Mouse (Mus musculus) leukemia stem cell, adult 10-12 weeks (primary cell): ENCODE measurements around the gene 4933417A18Rik. TPM values are rescaled to one million over a fixed set of nuclear protein-coding genes. Genes with fewer than 3 reads are reported as not detected.

Source experiments
- polyA plus RNA-seq: library from polyadenylated mRNA; stranded (reverse); fragments of >175 nt; gene quantifications from 2 replicates; pipeline ENCODE4 v1.2.3, GENCODE M21; 2012; ENCODE audit warnings: low replicate concordance

The 4933417A18Rik gene
- not detected in 2 replicates for polyA plus RNA-seq

DNA sequence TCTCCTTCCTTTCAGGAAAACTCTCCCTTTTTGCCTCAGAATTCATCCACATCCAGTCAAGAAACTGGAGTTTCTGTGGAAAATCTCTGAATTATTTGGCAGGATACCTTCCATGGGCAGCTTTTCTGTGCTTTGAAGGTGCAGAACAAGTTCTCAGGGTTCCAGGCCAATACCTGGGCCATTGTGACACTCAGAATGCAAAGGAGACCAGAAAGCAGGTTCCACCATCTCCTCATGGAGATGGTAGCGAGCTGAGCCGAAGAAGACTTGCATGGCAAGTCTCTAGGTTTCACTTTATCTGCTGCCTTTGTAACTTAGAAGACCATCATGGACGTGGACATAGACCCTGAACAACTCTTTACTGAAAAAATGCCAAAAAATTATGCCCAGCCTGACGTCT, at the start of gene 4933417A18Rik, which contains the start of gene Fam217a:
4933417A18Rik (plus strand) TSS at position 200 of the 400 bp plus-strand sequence.
Fam217a (minus strand) TSS at position 101 of the 400 bp plus-strand sequence.

DNA sequence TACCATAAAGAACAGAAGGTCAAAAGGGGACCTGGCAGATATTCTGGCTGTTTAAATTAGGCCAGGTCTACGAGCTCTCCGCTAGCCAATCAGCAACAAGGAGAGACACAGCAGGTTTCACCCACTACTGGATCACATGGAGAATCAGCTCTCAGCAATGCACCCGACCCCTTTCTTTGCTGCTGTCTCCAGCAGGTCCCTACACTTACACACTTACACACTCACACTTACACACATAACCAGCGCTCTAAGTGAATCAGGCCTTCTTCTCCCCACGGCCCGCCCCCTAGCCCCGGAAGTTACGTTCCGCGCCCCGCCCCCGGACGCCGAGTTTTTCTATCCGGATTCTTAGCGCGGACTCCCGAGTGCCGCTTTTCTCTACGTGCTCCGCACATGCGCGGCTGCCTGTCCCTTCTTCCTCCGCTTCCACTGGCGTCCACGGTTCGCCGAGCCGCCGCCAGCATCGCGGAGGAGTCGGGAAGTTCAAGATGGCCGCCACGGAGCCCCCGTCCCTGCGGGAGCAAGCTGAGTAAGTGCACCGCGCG, 49.0 kb upstream of the 4933417A18Rik start, which contains the start of gene Prpf4b:
Prpf4b (plus strand) TSS at position 137 of the 545 bp plus-strand sequence.

DNA sequence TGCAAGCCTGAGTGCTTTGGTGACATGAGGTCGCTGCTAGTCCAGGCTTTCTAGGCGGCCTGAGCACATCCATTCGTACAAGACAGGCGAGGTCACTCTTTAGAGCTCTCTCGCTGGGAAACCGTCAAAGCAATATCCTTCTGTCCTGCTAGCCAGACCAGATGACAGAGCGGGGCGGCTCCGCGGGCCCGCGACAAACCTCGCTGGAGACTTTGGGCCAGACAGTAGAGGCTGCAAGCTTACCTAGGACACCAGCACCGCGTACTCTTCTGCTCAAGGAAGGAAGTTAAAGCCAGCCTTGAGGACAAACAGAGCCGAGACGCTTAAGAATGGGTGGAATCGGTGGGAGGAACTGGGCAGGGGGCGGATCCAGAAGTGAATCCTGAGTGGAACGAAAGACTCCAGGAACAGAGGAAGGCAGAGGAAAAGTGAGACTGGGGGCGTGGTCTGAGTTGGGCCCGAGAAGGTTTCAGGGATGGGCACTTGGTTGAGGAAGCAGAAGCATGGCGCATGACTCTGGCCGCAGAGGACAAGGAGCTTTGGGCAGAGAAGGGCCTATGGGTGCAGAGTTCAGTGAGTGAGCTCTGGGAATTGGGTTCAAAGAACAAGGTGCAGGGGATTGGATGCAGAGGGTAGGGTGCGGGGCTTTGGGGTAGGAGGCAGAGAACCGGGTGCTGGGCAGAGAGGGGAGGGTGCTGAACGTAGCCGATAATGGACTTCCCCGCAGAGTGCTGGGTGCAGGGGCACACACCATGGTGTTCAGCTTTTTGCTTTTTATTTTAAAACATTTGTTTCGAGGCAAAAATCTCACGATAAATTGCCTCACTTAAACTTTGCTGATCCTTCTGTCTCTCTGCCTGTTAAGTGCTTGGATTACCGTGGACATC, 39.5 kb downstream of the 4933417A18Rik start, which contains the start of gene Eci3:
Eci3 (minus strand) TSS at position 300 of the 887 bp plus-strand sequence.

Other genes with a start within 250 kb of the 4933417A18Rik start
- gene Fam50b, start 189.6 kb upstream of the 4933417A18Rik start, polyA plus RNA-seq: not detected in 2 replicates
- gene Prpf4b, start 49.1 kb upstream of the 4933417A18Rik start, polyA plus RNA-seq: 15.8 and 30.8 TPM in 2 replicates
- gene Fam217a, start 99 bp upstream of the 4933417A18Rik start, polyA plus RNA-seq: not detected in 2 replicates
- not detected in 2 replicates for gene Eci3, start 39.4 kb downstream of the 4933417A18Rik start, polyA plus RNA-seq
- 4.5 and 30.7 TPM in 2 replicates for gene Eci2, start 102.7 kb downstream of the 4933417A18Rik start, polyA plus RNA-seq